Mouse (Mus musculus) embryonic facial prominence, embryonic 12.5 days (tissue): Measurements from ENCODE around the gene Zfp740. TPM values are rescaled to one million over a fixed set of nuclear protein-coding genes. Genes with fewer than 3 reads are reported as not detected.
"Not testable (repeated sequence)": the region's sequence is repeated elsewhere in the genome, so short reads cannot be mapped to it uniquely, and the experiment has no call there.

ENCODE experiments used
- ATAC-seq: fragments of 200-750 bp; cut with Nextera tagmentation; 2 replicates; pipeline ENCODE4 v1.8.0; 2017; ENCODE audit not compliant: insufficient number of reproducible peaks, insufficient read depth, low FRiP score, low TSS enrichment
- H3K27ac ChIP-seq: fragments of 300-500 bp; sonication (generic); 2 replicates; pipeline ENCODE4 v1.5.1; 2016; ENCODE audit warnings: mild to moderate bottlenecking
- H3K27me3 ChIP-seq: fragments of 300-500 bp; sonication (generic); 2 replicates; pipeline ENCODE4 v1.6.1; 2016; ENCODE audit warnings: mild to moderate bottlenecking, moderate library complexity
- H3K36me3 ChIP-seq: fragments of 300-500 bp; sonication (generic); 2 replicates; pipeline ENCODE4 v1.6.1; 2016; ENCODE audit warnings: mild to moderate bottlenecking
- H3K4me1 ChIP-seq: fragments of 300-500 bp; sonication (generic); 2 replicates; pipeline ENCODE4 v1.6.1; 2016
- H3K4me2 ChIP-seq: fragments of 300-500 bp; sonication (generic); replicated peaks from 2 replicates; pipeline ENCODE4 v1.6.1; 2016; ENCODE audit warnings: mild to moderate bottlenecking, moderate library complexity
- H3K4me3 ChIP-seq: fragments of 300-500 bp; sonication (generic); 2 replicates; pipeline ENCODE4 v1.5.1; 2016; ENCODE audit warnings: mild to moderate bottlenecking
- H3K9ac ChIP-seq: fragments of 300-500 bp; sonication (generic); 2 replicates; pipeline ENCODE4 v1.6.1; 2016; ENCODE audit warnings: mild to moderate bottlenecking, moderate library complexity
- H3K9me3 ChIP-seq: fragments of 300-500 bp; sonication (generic); 2 replicates; pipeline ENCODE4 v1.6.1; 2016; ENCODE audit warnings: mild to moderate bottlenecking, moderate library complexity
- WGBS: fragments of 180-500 bp; shearing (Covaris S2); methylation state at CpG from one replicate; pipeline ENCODE4 v1.1.7; 2016; 5-methylcytosine and 5-hydroxymethylcytosine counted together
- polyA plus RNA-seq: library from polyadenylated mRNA; unstranded; fragments of >200 nt; fragmentation: Nextera tagmentation; extraction: Ambion mirVana; gene quantifications from 2 replicates; pipeline ENCODE4 v1.2.1, GENCODE M21; 2016

Gene Zfp740
- 114 and 119 TPM in 2 replicates for polyA plus RNA-seq

DNA sequence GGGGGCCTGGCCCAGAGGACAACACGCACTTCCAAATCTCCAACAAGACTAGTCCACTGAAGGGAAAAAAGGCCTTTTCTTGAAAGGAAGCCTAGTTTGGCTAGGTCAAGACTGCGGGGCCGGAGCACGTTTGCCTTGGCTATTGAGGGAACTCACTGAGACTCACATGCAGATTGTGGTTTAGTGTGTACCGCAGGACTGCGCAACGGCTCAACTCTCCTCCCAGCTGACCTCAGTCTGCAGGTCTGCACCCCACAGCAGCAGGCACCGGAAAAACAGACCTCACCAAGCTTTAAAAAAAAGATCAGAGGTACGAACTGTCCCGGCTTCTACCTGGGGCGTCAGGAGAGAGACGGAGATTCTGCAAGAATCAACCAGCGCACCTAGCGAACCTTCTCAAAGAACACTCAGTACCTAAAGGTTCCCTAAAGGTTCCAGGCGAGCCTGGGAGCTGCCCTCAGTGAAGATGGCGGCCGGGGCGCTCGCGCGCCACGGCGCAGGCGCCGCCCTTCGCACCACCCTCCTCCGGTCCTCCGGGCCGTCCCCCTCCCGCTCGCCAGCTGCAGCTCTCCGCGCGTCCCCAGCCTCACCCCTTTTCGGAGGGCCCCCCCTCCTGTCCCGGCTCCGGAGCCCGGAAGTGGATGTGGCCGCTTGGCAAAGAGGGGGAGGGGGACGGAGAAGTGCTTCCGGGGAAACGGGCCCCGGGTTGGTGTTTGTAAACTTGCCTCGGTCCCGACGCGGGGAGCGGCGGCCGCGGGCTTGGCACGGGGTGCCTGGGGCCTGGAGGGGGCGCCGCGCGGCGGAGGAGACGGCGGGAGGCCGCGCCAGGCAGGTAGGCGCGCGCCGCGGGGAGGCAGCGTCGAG is at the start of gene Zfp740:
TSS of gene Zfp740 (plus strand) at position 279 of the 864 bp plus-strand sequence.
- Histone ChIP-seq H3K4me3 (peak within 1 kb of the TSS; percentile 87), H3K9me3 (no peaks in the 10 kb centered on the region), H3K27me3 (no peaks in the 10 kb centered on the region), H3K36me3 (peaks cover 32% of the 10 kb centered on the region), H3K27ac (peak within 1 kb of the TSS; percentile 100), H3K4me1 (peaks cover 35% of the 10 kb centered on the region), H3K4me2 (peak within 1 kb of the TSS; percentile 79), H3K9ac (peak within 1 kb of the TSS; percentile 94)
- peak; percentile 95 for ATAC-seq
- under 1% methylated on average over 60 of the region's 68 CpGs for WGBS

DNA sequence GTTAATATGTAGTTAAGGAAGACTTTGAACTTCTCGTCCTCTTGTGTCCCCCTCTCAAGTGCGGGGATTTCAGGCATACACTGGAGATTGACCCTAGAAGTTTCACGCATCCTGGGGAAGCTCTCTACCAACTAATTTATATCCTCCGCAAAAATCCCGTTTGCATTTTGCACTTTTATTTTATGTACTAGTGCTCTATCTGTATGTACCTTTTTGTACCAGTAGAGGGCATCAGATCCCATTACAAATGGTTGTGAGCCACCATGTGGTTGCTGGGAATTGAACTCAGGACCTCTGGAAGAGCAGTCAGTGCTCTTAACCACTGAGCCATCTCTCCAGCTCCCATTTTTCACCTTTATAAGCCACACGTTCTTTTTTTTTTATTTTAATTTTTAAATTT is 48.0 kb upstream of the Zfp740 start:
- H3K4me2 ChIP-seq, H3K27ac ChIP-seq, ATAC-seq, H3K9me3 ChIP-seq, H3K27me3 ChIP-seq, H3K36me3 ChIP-seq, H3K4me3 ChIP-seq, H3K9ac ChIP-seq: not testable (repeated sequence)
- 86% methylated on average over 6 of the region's 6 CpGs for WGBS
- H3K4me1 ChIP-seq: peaks cover 11% of the 10 kb centered on the region; the same call in 1 of the 2 replicates

DNA sequence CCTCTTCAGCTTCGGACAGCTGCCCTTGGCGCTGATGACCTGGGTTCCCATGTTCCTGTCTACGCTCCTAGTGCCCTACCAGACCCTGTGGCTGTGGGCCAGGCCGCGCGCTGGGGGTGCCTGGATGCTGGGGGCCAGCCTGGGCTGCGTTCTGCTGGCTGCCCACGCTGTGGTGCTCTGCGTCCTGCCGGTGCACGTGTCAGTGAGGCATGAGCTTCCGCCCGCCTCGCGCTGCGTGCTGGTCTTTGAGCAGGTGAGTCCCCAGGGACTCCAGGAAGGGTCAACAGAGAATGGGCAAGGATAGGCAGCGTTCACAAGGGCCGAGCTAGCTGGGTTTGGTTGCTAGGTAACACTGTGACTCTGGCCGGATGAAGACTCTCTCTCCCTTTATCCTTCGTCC is 46.2 kb upstream of the Zfp740 start:
- WGBS: 33% methylated on average over 20 of the region's 20 CpGs
- H3K27ac ChIP-seq: no peak overlapping the region
- H3K27me3 ChIP-seq: no peaks in the 10 kb centered on the region
- H3K9ac ChIP-seq: no peak overlapping the region
- no peaks in the 10 kb centered on the region for H3K9me3 ChIP-seq
- H3K4me2 ChIP-seq: no peak overlapping the region
- H3K36me3 ChIP-seq: no peaks in the 10 kb centered on the region
- ATAC-seq: peak; percentile 12; the same call in 1 of the 2 replicates
- H3K4me1 ChIP-seq: peaks cover 2% of the 10 kb centered on the region; the same call in 1 of the 2 replicates
- H3K4me3 ChIP-seq: no peak overlapping the region

DNA sequence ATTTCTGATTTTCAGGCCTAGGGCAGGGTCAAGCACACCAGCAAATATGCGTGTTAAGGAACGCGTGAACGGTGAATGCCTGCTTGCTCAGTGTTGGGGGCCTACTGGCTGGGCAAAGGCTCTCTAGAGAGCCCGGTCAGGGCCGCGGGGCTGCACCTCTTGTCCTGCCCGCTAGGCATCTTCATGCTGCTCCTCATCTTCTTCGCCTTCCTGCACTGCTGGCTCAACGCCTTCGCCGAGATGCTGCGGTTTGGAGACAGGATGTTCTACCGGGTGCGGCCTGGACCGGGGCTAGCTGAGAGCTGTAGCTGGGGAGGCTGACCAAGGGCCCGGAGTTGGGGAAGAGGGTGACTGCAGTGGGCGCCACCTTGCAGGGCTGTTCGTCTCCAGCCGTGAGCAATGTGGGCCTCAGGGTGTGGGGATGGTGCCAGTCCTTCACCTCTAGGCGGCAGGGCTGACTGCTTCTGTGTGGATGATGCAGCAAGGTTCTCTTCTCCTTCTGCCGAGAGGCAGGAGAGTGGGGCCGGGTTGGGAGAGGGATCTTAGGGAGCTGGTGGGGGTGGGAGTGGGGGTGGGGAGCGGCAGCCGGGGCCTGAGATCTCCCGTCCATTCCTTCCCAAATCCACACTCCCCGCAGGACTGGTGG is 42.5 kb upstream of the Zfp740 start:
- no peaks in the 10 kb centered on the region for H3K36me3 ChIP-seq
- H3K4me1 ChIP-seq: no peaks in the 10 kb centered on the region; the same call in 1 of the 2 replicates
- no peak for ATAC-seq
- no peak overlapping the region for H3K9ac ChIP-seq
- WGBS: 54% methylated on average over 27 of the region's 27 CpGs
- H3K27me3 ChIP-seq: no peaks in the 10 kb centered on the region
- H3K4me2 ChIP-seq: no peak overlapping the region
- no peaks in the 10 kb centered on the region for H3K9me3 ChIP-seq
- H3K27ac ChIP-seq: no peak overlapping the region
- H3K4me3 ChIP-seq: no peak overlapping the region

DNA sequence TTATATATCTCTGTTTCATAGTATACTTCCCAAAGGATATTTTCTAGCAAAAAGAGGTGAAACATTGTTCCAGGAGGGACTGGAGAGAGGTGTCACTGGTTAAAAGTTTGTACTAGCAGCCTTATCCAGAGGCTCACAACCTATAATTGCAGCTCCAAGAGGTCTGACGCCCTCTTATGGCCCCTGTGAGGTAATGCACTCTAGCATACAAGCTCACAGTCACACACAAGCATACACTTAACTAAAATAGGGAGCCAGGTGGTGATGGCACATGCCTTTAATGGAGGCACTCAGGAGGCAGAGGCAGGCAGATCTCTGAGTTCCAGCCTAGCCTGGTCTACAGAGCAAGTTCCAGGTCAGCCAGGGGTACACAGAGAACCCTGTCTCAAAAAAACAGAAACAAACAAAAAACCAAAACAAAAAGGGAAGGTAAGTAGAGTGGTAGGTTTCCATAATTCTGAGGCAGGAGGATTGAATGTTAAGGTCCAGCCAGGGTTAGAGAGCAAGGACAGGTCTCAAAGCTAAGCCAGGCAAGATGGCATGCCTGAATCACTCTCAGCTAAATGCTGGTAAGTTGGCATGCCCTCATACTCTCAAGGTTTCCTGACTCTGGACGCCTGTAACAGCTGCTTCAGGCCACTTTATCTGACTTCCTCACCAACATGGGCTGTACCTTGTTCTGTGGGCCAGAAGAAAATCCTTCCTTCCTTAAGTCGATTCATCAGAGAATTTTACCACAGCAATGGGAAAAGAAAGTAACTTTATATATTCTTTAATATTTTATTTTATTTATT is 39.0 kb upstream of the Zfp740 start:
- Histone ChIP-seq H3K36me3 (no peaks in the 10 kb centered on the region), H3K27me3 (no peaks in the 10 kb centered on the region), H3K4me3 (no peak overlapping the region), H3K27ac (no peak overlapping the region), H3K4me2 (no peak overlapping the region), H3K9me3 (no peaks in the 10 kb centered on the region), H3K4me1 (peaks cover 21% of the 10 kb centered on the region), H3K9ac (no peak overlapping the region)
- 65% methylated on average over 3 of the region's 3 CpGs for WGBS
- ATAC-seq: no peak

DNA sequence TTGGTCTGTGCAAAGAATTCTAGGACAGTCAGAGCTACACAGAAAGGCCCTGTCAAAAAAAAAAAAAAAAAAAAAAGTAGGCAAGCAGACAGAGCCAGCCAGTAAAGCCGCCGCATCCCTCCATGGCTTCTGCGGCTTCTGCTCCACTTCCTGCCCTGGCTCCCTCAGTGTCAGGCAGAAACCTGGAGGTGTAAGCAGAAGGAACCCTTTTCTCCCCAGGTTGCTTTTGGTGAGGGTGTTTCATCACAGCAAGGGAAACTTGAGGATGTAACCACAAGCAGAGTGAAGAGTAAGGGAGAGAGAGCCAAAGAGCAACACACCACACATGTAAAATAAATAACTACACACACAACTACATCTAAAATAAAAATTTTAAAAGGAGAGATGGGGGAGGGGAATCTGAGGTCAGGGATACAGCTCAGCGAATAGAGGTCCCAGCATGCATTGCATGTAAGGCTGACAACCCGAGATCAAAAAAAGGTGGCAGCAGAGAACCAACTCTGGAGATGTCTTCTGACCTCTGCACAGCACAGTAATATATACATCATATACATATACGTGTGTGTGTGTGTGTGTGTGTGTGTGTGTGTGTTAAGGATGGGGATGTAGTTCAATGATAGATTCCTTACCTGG is 37.5 kb upstream of the Zfp740 start:
- no peaks in the 10 kb centered on the region for H3K36me3 ChIP-seq
- no peak for ATAC-seq
- H3K4me1 ChIP-seq: peaks cover 26% of the 10 kb centered on the region
- no peaks in the 10 kb centered on the region for H3K9me3 ChIP-seq
- H3K27me3 ChIP-seq: no peaks in the 10 kb centered on the region
- 0 out of 2 replicates have a peak overlapping the region, but pooled peaks have one; percentile 38 for H3K27ac ChIP-seq
- H3K4me3 ChIP-seq: no peak overlapping the region
- no peak overlapping the region for H3K4me2 ChIP-seq
- no peak overlapping the region for H3K9ac ChIP-seq
- 45% methylated on average over 6 of the region's 6 CpGs for WGBS

DNA sequence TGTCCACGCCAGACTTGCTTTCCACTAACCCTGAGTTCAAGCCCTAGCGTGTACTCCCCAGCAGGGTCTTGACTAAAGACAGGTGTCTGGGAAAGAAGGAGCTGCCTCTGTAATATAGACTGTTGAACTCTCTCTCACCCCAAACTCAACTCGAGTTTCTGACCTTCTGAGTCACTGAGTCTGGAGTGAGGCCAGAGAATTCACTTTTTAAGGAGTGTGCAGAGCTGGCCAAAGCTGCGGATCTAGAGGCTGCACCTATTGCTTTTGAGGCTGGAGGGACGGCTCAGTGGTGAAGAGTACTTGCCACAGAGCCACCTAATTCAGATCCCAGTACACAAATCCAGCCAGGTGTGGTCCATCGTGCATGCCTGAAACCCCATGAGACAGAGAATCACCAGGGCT is 35.4 kb upstream of the Zfp740 start:
- H3K4me3 ChIP-seq: no peak overlapping the region

DNA sequence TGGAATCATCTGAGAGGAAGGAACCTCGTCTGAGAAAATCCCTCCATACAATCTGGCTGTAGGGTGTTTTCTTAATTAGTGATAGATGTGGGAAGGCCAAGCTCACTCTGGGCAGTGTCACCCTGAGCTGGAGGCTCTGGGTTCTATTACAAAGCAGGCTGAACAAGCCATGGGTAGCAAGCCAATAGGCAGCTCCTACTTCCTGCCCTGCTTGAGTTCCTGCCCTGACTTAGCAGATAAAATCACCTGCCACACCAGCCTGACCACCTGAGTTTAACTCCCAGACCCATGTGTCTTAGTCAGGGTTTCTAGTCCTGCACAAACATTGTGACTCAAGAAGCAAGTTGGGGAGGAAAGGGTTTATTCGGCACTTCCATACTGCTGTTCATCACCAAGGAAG is 34.0 kb upstream of the Zfp740 start:
- H3K27me3 ChIP-seq: no peaks in the 10 kb centered on the region
- H3K9ac ChIP-seq: no peak overlapping the region
- ATAC-seq: no peak
- WGBS: 52% methylated on average over 2 of the region's 2 CpGs
- H3K9me3 ChIP-seq: no peaks in the 10 kb centered on the region
- H3K36me3 ChIP-seq: no peaks in the 10 kb centered on the region
- no peak overlapping the region for H3K4me2 ChIP-seq
- peaks cover 26% of the 10 kb centered on the region for H3K4me1 ChIP-seq
- H3K27ac ChIP-seq: no peak overlapping the region
- no peak overlapping the region for H3K4me3 ChIP-seq

More for the DNA sequence above, 35.4 kb upstream of the Zfp740 start:
- Histone ChIP-seq H3K4me1 (peaks cover 26% of the 10 kb centered on the region), H3K9ac (no peak overlapping the region), H3K36me3 (no peaks in the 10 kb centered on the region), H3K9me3 (no peaks in the 10 kb centered on the region), H3K4me2 (0 out of 2 replicates have a peak overlapping the region, but pooled peaks have one; percentile 4), H3K27me3 (no peaks in the 10 kb centered on the region), H3K27ac (peak overlapping the region; percentile 67)
- 24% methylated on average over 6 of the region's 6 CpGs for WGBS
- peak; percentile 78 for ATAC-seq

DNA sequence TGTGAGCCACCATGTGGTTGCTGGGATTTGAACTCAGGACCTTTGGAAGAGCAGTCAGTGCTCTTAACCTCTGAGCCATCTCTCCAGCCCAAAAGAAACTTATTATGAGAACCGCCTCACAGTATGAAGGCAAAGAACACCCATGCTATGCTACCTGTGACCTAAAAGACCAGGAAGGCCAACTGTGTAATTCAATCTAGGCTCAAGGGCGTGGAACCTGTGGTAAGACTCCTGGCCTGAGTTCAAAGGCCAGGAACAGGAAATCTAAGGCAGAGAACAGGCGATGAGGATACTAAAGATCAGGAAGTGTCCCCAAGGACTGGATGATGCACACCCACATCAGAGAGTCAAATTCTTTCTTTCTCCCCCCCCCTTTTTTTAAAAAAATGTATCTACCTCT is 29.5 kb upstream of the Zfp740 start:
- H3K4me3 ChIP-seq: no peak overlapping the region
- no peak overlapping the region for H3K4me2 ChIP-seq
- H3K36me3 ChIP-seq: peaks cover 8% of the 10 kb centered on the region; the same call in 1 of the 2 replicates
- H3K9ac ChIP-seq: no peak overlapping the region
- H3K27me3 ChIP-seq: no peaks in the 10 kb centered on the region
- WGBS: 74% methylated on average over 3 of the region's 3 CpGs
- peaks cover 10% of the 10 kb centered on the region for H3K4me1 ChIP-seq
- ATAC-seq: no peak
- H3K27ac ChIP-seq: no peak overlapping the region
- no peaks in the 10 kb centered on the region for H3K9me3 ChIP-seq

DNA sequence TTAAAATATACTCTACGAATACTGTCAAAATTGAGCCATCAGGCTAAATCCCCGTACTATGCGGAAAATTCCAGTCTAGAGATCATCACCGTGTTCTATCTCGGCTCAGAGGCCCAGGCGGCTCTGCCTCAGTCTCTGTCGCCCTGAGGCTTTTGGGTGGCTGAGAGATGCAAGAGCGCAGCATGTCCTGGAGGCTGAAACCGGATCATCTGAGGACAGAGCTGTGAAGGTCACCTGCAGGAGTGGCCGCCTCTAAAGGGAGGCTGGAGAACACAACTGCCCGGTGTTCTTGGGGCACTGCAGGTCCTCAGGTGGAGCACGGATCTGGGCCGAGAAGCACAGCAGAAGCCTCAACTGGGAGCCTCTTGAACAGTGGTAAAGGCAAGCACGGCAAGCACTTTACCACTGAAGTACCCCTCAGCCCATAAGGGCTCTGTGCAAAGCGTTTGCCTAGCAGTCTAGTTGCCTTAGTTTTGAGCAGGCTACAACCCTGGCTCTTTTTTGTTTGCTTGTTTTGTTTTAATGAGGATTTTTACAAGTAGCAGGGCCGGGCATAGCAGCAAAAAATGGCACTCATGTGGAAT is 27.2 kb upstream of the Zfp740 start:
- Histone ChIP-seq H3K9ac (no peak overlapping the region), H3K36me3 (peaks cover 22% of the 10 kb centered on the region), H3K4me2 (no peak overlapping the region), H3K9me3 (no peaks in the 10 kb centered on the region), H3K27ac (no peak overlapping the region), H3K27me3 (no peaks in the 10 kb centered on the region), H3K4me3 (no peak overlapping the region), H3K4me1 (no peaks in the 10 kb centered on the region; the same call in 1 of the 2 replicates)
- 79% methylated on average over 16 of the region's 16 CpGs for WGBS
- ATAC-seq: no peak
